Mouse (Mus musculus) megakaryocyte, embryonic 14.5 days (primary cell): Measurements from ENCODE around the gene Asah2. TPM values are rescaled to one million over a fixed set of nuclear protein-coding genes. Genes with fewer than 3 reads are reported as not detected.

Experiments
- H3K27me3 ChIP-seq: replicated peaks from 2 replicates; pipeline ENCODE3; 2012; ENCODE audit warnings: inconsistent platforms
- H3K36me3 ChIP-seq: replicated peaks from 2 replicates; pipeline ENCODE3; 2012; ENCODE audit warnings: low read length, inconsistent platforms, mixed read lengths
- H3K4me1 ChIP-seq: 2 replicates; pipeline ENCODE4 v1.6.1; 2012; ENCODE audit warnings: inconsistent platforms
- H3K4me3 ChIP-seq: replicated peaks from 2 replicates; pipeline ENCODE3; 2012; ENCODE audit warnings: moderate library complexity, mild to moderate bottlenecking, inconsistent platforms
- H3K9me3 ChIP-seq: 2 replicates; pipeline ENCODE4 v1.6.1; 2012; ENCODE audit warnings: inconsistent platforms
- FLI1 ChIP-seq: IDR thresholded peaks from 2 replicates; pipeline ENCODE4 v1.6.1; 2012; ENCODE audit warnings: low read length, inconsistent platforms, mixed read lengths
- GATA1 ChIP-seq: IDR thresholded peaks from 3 replicates; pipeline ENCODE4 v1.6.1; 2012; ENCODE audit warnings: mixed read lengths, low read length, inconsistent platforms, borderline replicate concordance
- polyA plus RNA-seq: library from polyadenylated mRNA; stranded (reverse); fragments of >175 nt; gene quantifications from 2 replicates; pipeline ENCODE4 v1.2.3, GENCODE M21; 2012; ENCODE audit warnings: low replicate concordance; ENCODE audit not compliant: insufficient read depth

Asah2 gene
- polyA plus RNA-seq, 1 experiment: 0.48 TPM

DNA sequence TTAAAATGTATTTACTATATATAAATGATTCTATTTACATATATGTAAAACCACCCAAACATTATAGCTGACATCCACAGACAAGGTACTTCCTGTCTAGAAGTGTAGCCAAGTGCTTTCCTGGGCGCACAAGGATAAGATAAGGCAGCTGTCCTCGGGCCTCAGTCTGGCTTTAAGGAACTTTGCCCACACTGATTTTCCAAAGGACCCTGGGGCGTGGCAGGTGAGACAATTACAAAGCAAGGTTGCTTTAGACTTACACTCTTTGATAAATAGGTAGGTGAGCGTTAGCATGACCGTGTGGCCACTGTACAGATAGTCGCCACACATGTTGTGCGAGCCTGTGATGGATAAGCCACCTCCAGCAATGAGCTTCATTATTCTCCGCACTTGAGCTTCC, 21.3 kb upstream of the Asah2 start:
- no peak overlapping the region for H3K4me3 ChIP-seq
- no peak for TF ChIP-seq FLI1
- TF ChIP-seq GATA1: no peak
- H3K9me3 ChIP-seq: no peaks in the 10 kb centered on the region
- H3K36me3 ChIP-seq: peaks cover 96% of the 10 kb centered on the region
- peaks cover 51% of the 10 kb centered on the region for H3K4me1 ChIP-seq
- no peaks in the 10 kb centered on the region for H3K27me3 ChIP-seq

DNA sequence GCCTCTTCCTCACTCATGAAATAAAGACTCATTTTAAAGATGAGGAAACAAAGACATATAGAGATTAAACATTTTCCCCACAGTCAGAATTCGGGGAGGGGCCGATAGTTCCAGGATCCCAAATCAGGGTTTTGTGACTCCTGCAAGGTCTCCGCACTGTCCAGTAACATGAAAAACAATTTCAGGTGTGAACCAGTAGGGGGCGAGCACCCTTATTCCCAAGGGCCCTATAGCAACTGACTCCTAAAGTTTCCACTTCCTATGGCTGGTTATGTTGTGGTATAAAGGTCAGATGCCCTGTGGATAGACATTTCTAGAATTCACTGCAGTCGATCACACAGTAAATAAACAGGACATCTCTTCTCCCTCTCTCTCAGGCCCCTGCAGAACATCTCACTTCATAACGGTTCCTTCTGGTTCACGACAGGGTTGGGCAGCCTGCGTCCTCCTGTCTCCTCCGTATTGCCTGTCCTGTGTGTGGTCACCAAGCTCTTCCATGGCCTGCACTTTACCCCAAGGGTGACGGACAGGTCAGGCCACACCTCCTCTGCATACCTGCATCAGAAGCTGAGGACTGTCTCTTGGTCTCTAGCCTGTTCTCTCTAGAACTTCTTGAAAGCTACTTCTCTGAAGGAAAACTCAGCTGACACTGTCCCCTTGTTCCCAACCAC, 19.3 kb upstream of the Asah2 start:
- peaks cover 39% of the 10 kb centered on the region for H3K4me1 ChIP-seq
- TF ChIP-seq GATA1 (no peak), FLI1 (no peak)
- H3K36me3 ChIP-seq: peaks cover 95% of the 10 kb centered on the region
- H3K4me3 ChIP-seq: no peak overlapping the region
- H3K27me3 ChIP-seq: no peaks in the 10 kb centered on the region
- no peaks in the 10 kb centered on the region for H3K9me3 ChIP-seq

- no peaks in the 10 kb centered on the region for H3K9me3 ChIP-seq
- no peak overlapping the region for H3K4me3 ChIP-seq
- peaks cover 85% of the 10 kb centered on the region for H3K36me3 ChIP-seq
- H3K27me3 ChIP-seq: no peaks in the 10 kb centered on the region
- TF ChIP-seq GATA1 (no peak), FLI1 (no peak)
- H3K4me1 ChIP-seq: peaks cover 41% of the 10 kb centered on the region
Measured at GRCm38 (mm10) chr19:32124155-32124554, 16.1 kb upstream of the Asah2 start.

DNA sequence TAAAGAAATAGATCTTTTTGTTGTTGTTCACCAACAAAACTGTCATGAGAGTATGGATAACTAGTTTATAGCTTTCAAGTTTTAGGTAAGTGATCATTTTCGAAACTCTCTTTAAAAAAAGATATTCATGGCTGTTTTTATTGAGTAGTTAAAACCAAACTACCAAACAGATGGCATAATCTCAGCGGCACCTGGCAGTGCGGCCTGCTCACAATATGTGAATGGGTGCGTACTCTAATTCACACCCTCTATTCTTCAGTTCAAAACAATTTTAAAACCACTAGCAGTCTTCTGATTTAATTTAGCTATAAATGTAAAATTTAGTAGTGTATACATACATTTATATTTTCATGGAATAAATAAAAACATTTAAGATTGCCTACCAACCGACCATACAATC, 15.2 kb upstream of the Asah2 start:
- Histone ChIP-seq H3K4me1 (peaks cover 41% of the 10 kb centered on the region), H3K9me3 (no peaks in the 10 kb centered on the region), H3K4me3 (no peak overlapping the region), H3K36me3 (peaks cover 75% of the 10 kb centered on the region), H3K27me3 (no peaks in the 10 kb centered on the region)
- no peak for TF ChIP-seq FLI1

- H3K4me3 ChIP-seq: no peak overlapping the region
- H3K36me3 ChIP-seq: peaks cover 51% of the 10 kb centered on the region
- no peaks in the 10 kb centered on the region for H3K9me3 ChIP-seq
- TF ChIP-seq GATA1 (no peak), FLI1 (no peak)
- peaks cover 35% of the 10 kb centered on the region for H3K4me1 ChIP-seq
- no peaks in the 10 kb centered on the region for H3K27me3 ChIP-seq
Measured at GRCm38 (mm10) chr19:32120798-32121197, 12.8 kb upstream of the Asah2 start.

- H3K9me3 ChIP-seq: no peaks in the 10 kb centered on the region
- peaks cover 31% of the 10 kb centered on the region for H3K4me1 ChIP-seq
Measured at GRCm38 (mm10) chr19:32119666-32120065, 11.7 kb upstream of the Asah2 start.

DNA sequence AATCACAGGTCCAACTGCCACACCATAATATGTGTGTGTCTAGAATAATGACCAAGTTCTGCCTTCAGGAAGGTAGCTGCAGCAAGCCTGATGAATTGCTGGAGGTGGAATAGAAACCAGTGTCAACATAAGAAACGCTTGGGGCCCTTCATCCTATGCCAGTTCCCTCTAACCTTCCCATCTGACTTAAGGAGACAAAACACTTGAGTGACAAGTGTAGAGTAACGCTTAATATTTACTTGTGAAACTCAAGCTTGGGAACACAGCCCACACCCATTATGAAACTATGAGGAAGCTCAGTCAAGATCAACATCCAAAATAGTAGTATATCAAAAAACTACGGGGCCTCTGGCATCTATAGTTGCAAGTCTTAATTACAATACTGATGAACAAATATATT, 10.5 kb upstream of the Asah2 start:
- Histone ChIP-seq H3K4me3 (no peak overlapping the region), H3K27me3 (no peaks in the 10 kb centered on the region), H3K36me3 (peaks cover 29% of the 10 kb centered on the region), H3K9me3 (no peaks in the 10 kb centered on the region), H3K4me1 (peaks cover 33% of the 10 kb centered on the region)
- no peak for TF ChIP-seq FLI1
- no peak for TF ChIP-seq GATA1

More at GRCm38 (mm10) chr19:32119666-32120065, 11.7 kb upstream of the Asah2 start:
- H3K36me3 ChIP-seq: peaks cover 40% of the 10 kb centered on the region
- H3K27me3 ChIP-seq: no peaks in the 10 kb centered on the region
- no peak overlapping the region for H3K4me3 ChIP-seq
- no peak for TF ChIP-seq GATA1
- TF ChIP-seq FLI1: no peak

GRCm38 (mm10) chr19:32117484-32118018, 9.5 kb upstream of the Asah2 start:
- no peaks in the 10 kb centered on the region for H3K27me3 ChIP-seq
- no peak for TF ChIP-seq FLI1
- TF ChIP-seq GATA1: no peak
- peaks cover 20% of the 10 kb centered on the region for H3K36me3 ChIP-seq
- H3K4me1 ChIP-seq: peaks cover 42% of the 10 kb centered on the region
- no peak overlapping the region for H3K4me3 ChIP-seq
- H3K9me3 ChIP-seq: no peaks in the 10 kb centered on the region

DNA sequence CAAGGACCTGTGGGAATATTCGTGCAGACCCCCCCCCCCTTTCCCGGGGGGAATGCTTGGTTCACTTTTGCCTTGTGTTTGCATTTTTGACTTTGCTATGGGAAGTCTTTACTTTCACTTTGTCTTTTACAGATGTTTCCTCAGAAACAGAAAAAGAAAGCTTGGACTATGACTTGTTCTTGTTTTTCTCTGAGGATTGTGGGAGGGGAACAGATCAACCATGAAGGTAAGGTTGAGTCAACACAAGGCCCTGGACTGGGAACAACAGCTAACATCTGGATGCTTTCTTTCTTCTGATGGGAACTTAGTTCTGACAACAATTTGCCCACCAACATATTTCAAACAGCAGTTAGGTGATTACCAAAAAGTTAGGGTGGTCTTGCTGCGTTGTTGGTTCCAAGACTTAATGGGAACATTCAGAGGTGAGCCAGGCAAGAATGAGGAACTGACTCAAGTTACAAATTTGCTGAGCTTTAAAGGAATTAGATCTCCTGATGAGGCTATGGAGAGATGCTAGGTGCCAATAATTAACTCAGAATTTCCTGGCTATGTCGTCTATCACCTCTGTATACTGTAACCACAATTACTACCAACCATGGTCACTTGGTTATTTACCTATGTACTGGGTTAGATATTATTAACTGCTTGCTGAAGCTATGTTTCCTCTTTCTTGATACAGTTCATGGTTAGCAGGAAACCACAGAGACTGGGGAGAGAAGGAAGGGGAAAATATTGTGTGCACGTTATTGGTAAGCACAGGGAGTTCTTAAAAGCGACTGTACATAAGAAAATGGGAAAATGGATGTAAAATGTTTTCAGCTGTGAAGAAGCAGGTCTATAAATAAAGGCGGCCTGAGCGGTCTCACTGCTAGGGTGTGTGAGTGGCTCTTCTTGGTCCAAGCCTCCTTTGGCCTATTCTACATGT, 4.1 kb upstream of the Asah2 start:
- H3K27me3 ChIP-seq: no peaks in the 10 kb centered on the region
- no peaks in the 10 kb centered on the region for H3K9me3 ChIP-seq
- H3K4me1 ChIP-seq: peaks cover 41% of the 10 kb centered on the region
- H3K36me3 ChIP-seq: no peaks in the 10 kb centered on the region
- TF ChIP-seq FLI1: no peak
- no peak for TF ChIP-seq GATA1
- H3K4me3 ChIP-seq: peak overlapping the region; percentile 78

- Histone ChIP-seq H3K9me3 (no peaks in the 10 kb centered on the region), H3K27me3 (no peaks in the 10 kb centered on the region), H3K36me3 (no peaks in the 10 kb centered on the region), H3K4me1 (peaks cover 37% of the 10 kb centered on the region), H3K4me3 (peak overlapping the region; percentile 93)
- TF ChIP-seq FLI1 (no peak), GATA1 (no peak)
Measured at GRCm38 (mm10) chr19:32106750-32107149, 1.3 kb downstream of the Asah2 start.
